Mouse (Mus musculus) embryonic facial prominence, embryonic 14.5 days (tissue): Measurements from ENCODE around the gene Sptan1. TPM values are rescaled to one million over a fixed set of nuclear protein-coding genes. Genes with fewer than 3 reads are reported as not detected.
"Not testable (repeated sequence)": the region's sequence is repeated elsewhere in the genome, so short reads cannot be mapped to it uniquely, and the experiment has no call there.

Source experiments
- ATAC-seq: fragments of 200-750 bp; cut with Nextera tagmentation; 2 replicates; pipeline ENCODE4 v1.8.0; 2017; ENCODE audit warnings: low read depth, moderate number of reproducible peaks, moderate TSS enrichment
- DNase-seq: peaks from one replicate; pipeline ENCODE4 v3.0.0-alpha.2; 2015; ENCODE audit warnings: low spot score
- H3K27ac ChIP-seq: fragments of 300-500 bp; sonication (generic); replicated peaks from 2 replicates; pipeline ENCODE4 v1.5.1; 2014; ENCODE audit warnings: low read depth, mild to moderate bottlenecking, low read length, moderate library complexity
- H3K27me3 ChIP-seq: fragments of 300-500 bp; sonication (generic); replicated peaks from 2 replicates; pipeline ENCODE4 v1.6.1; 2014; ENCODE audit warnings: low read length; ENCODE audit not compliant: control insufficient read depth, insufficient read depth
- H3K36me3 ChIP-seq: fragments of 300-500 bp; sonication (generic); 2 replicates; pipeline ENCODE4 v1.6.1; 2014; ENCODE audit warnings: low read length, mixed read lengths; ENCODE audit not compliant: control insufficient read depth, insufficient read depth
- H3K4me1 ChIP-seq: fragments of 300-500 bp; sonication (generic); 2 replicates; pipeline ENCODE4 v1.6.1; 2014; ENCODE audit warnings: antibody characterized with exemption, low read length; ENCODE audit not compliant: control insufficient read depth, insufficient read depth
- H3K4me2 ChIP-seq: fragments of 300-500 bp; sonication (generic); 2 replicates; pipeline ENCODE4 v1.6.1; 2014; ENCODE audit warnings: low read depth, mild to moderate bottlenecking, low read length, moderate library complexity, mixed read lengths
- H3K4me3 ChIP-seq: fragments of 300-500 bp; sonication (generic); 2 replicates; pipeline ENCODE4 v1.5.1; 2014; ENCODE audit warnings: low read depth, mild to moderate bottlenecking, low read length
- H3K9ac ChIP-seq: fragments of 300-500 bp; sonication (generic); 2 replicates; pipeline ENCODE4 v1.6.1; 2014; ENCODE audit warnings: low read depth, mild to moderate bottlenecking, low read length, moderate library complexity, mixed read lengths
- H3K9me3 ChIP-seq: fragments of 300-500 bp; sonication (generic); 2 replicates; pipeline ENCODE4 v1.6.1; 2016; ENCODE audit warnings: low read length; ENCODE audit not compliant: control insufficient read depth
- WGBS: fragments of 180-500 bp; shearing (Covaris S2); extraction: QIAGEN DNeasy Blood & Tissue Kit; methylation state at CpG from one replicate; pipeline ENCODE4 v1.1.7; 2014; 5-methylcytosine and 5-hydroxymethylcytosine counted together
- polyA plus RNA-seq: library from polyadenylated mRNA; unstranded; fragments of >200 nt; fragmentation: Nextera tagmentation; extraction: Ambion mirVana; gene quantifications from 2 replicates; pipeline ENCODE4 v1.2.1, GENCODE M21; 2014

The Sptan1 gene
- polyA plus RNA-seq, 1 experiment from 2014 or later, result 149 TPM

DNA sequence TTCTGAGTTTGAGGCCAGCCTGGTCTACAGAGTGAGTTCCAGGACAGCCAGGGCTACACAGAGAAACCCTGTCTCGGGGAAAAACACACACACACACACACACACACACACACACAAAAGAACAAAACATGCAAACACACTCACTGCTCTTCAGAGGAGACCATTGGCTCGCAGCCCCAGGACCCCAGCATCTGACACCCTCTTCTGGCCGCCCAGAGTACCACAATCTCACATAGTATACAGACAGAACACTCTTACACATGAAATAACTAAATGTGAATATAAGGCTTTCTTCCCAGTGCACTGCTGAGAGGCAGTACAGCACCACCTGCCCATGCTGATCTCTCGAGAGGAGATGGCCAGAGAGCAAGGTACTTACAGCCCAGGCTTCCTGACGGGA is 79.2 kb downstream of the Sptan1 start:
- Histone ChIP-seq H3K9me3 (no peaks in the 10 kb centered on the region), H3K27me3 (no peaks in the 10 kb centered on the region), H3K9ac (no peak overlapping the region), H3K4me3 (no peak overlapping the region), H3K4me1 (peaks cover 9% of the 10 kb centered on the region; the same call in 1 of the 2 replicates), H3K36me3 (peaks cover 11% of the 10 kb centered on the region; the same call in 1 of the 2 replicates), H3K4me2 (no peak overlapping the region), H3K27ac (no peak overlapping the region)
- no peak for ATAC-seq
- no peak for DNase-seq
- 85% methylated on average over 5 of the region's 5 CpGs for WGBS

DNA sequence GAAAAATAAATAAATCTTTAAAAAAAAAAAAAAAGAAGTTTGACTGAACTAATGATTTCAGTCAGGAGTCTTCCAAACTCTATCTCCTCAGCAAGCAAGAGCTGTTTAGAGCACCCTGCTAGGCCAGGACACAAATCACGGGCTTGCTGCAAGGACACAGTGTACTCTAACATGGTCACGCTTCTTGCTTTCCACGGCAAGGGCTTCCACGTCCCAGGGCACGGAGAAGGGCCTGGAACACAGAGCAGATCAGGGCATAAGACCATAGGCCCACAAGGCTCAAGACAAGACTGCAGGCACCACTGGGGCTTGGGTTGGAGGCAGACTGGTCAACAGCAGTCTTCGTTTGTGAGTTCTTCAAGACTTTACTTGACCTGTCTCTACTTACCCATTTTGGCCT is 81.8 kb downstream of the Sptan1 start:
- Histone ChIP-seq H3K4me1 (peaks cover 9% of the 10 kb centered on the region; the same call in 1 of the 2 replicates), H3K36me3 (peaks cover 6% of the 10 kb centered on the region; the same call in 1 of the 2 replicates), H3K9ac (no peak overlapping the region), H3K27me3 (no peaks in the 10 kb centered on the region), H3K9me3 (no peaks in the 10 kb centered on the region), H3K4me2 (no peak overlapping the region), H3K4me3 (no peak overlapping the region), H3K27ac (no peak overlapping the region)
- ATAC-seq, result no peak
- WGBS, result 94% methylated on average over 6 of the region's 6 CpGs
- DNase-seq, result no peak

GRCm38 (mm10) chr2:30048101-30048501 is 82.7 kb downstream of the Sptan1 start:
- Histone ChIP-seq H3K9me3 (no peaks in the 10 kb centered on the region), H3K4me2 (peak overlapping the region; percentile 69), H3K27me3 (no peaks in the 10 kb centered on the region), H3K4me3 (peak overlapping the region; percentile 69), H3K36me3 (peaks cover 6% of the 10 kb centered on the region; the same call in 1 of the 2 replicates), H3K4me1 (peaks cover 9% of the 10 kb centered on the region; the same call in 1 of the 2 replicates), H3K27ac (peak overlapping the region; percentile 94; the same call in 1 of the 2 replicates), H3K9ac (peak overlapping the region; percentile 75)
- 61% methylated on average over 11 of the region's 11 CpGs for WGBS
- ATAC-seq, result no peak
- DNase-seq, result no peak

- no peaks in the 10 kb centered on the region for H3K27me3 ChIP-seq
- 1% methylated on average over 42 of the region's 54 CpGs for WGBS
- peak within 1 kb of the TSS; percentile 69 for H3K4me2 ChIP-seq
- H3K27ac ChIP-seq, result peak within 1 kb of the TSS; percentile 94
- H3K4me1 ChIP-seq, result peaks cover 9% of the 10 kb centered on the region; the same call in 1 of the 2 replicates
- peak; percentile 96 for ATAC-seq
- peaks cover 6% of the 10 kb centered on the region; the same call in 1 of the 2 replicates for H3K36me3 ChIP-seq
- H3K9me3 ChIP-seq, result no peaks in the 10 kb centered on the region
- peak within 1 kb of the TSS; percentile 69 for H3K4me3 ChIP-seq
- peak within 1 kb of the TSS; percentile 75 for H3K9ac ChIP-seq
- DNase-seq, result peak; percentile 97
Observed at GRCm38 (mm10) chr2:30048699-30049388, 83.5 kb downstream of the Sptan1 start, which contains the start of gene Wdr34. TSS of gene Wdr34 (minus strand) at chr2:30048881.

- DNase-seq, result no peak
- Histone ChIP-seq H3K27ac (no peak overlapping the region), H3K4me1 (peaks cover 9% of the 10 kb centered on the region; the same call in 1 of the 2 replicates), H3K4me3 (no peak overlapping the region), H3K27me3 (no peaks in the 10 kb centered on the region), H3K9ac (no peak overlapping the region), H3K4me2 (no peak overlapping the region), H3K36me3 (peaks cover 6% of the 10 kb centered on the region; the same call in 1 of the 2 replicates), H3K9me3 (no peaks in the 10 kb centered on the region)
- WGBS, result 81% methylated on average over 3 of the region's 3 CpGs
- no peak for ATAC-seq
Observed at GRCm38 (mm10) chr2:30049831-30050230, 84.5 kb downstream of the Sptan1 start.

GRCm38 (mm10) chr2:30051992-30052761 is 86.8 kb downstream of the Sptan1 start:
- no peaks in the 10 kb centered on the region for H3K9me3 ChIP-seq
- H3K4me2 ChIP-seq, result no peak overlapping the region
- no peak overlapping the region for H3K27ac ChIP-seq
- 44% methylated on average over 6 of the region's 6 CpGs for WGBS
- DNase-seq (no peak), ATAC-seq (no peak)
- H3K27me3 ChIP-seq, result no peaks in the 10 kb centered on the region
- peaks cover 9% of the 10 kb centered on the region; the same call in 1 of the 2 replicates for H3K4me1 ChIP-seq
- H3K9ac ChIP-seq, result no peak overlapping the region
- H3K4me3 ChIP-seq, result no peak overlapping the region
- H3K36me3 ChIP-seq, result no peaks in the 10 kb centered on the region

GRCm38 (mm10) chr2:30055310-30055709 is 90.0 kb downstream of the Sptan1 start:
- H3K27me3 ChIP-seq, ATAC-seq, H3K4me3 ChIP-seq, DNase-seq, H3K27ac ChIP-seq, H3K9ac ChIP-seq, H3K4me1 ChIP-seq, H3K36me3 ChIP-seq, H3K9me3 ChIP-seq, H3K4me2 ChIP-seq: not testable (repeated sequence)
- WGBS, result 91% methylated on average over 3 of the region's 3 CpGs

DNA sequence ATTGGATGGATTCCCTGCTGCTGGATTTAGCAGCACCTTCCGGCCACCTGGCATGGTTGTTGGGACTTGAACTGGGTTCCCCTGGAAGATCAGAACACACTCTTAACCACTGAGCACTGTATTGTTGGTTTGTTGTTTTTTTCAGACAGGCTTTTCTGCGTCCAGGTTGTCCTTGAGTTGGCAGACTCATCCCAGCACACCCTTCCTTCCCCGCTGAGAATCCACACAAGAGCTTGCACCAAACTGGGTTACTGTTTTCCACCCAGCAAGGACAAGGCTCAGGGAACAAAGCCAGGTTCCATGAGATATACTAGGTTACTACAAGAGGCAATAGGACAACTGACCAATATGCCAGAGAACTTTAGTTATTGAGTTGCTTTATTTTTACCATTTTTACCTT is 91.4 kb downstream of the Sptan1 start:
- Histone ChIP-seq H3K4me1 (no peaks in the 10 kb centered on the region), H3K36me3 (no peaks in the 10 kb centered on the region), H3K27ac (no peak overlapping the region), H3K4me3 (no peak overlapping the region), H3K4me2 (no peak overlapping the region), H3K27me3 (no peaks in the 10 kb centered on the region), H3K9ac (no peak overlapping the region), H3K9me3 (no peaks in the 10 kb centered on the region)
- ATAC-seq (no peak), DNase-seq (no peak)
- 79% methylated on average over 3 of the region's 3 CpGs for WGBS
